Mouse (Mus musculus) stomach, postnatal 0 days (tissue): ENCODE data around the gene Rps12.

Experiments
- CTCF ChIP-seq: IDR thresholded peaks from 2 replicates; pipeline ENCODE4 v1.5.1; 2016; ENCODE audit warnings: antibody characterized with exemption, low read depth, mild to moderate bottlenecking, moderate library complexity
- EP300 ChIP-seq: optimal IDR thresholded peaks from 2 replicates; pipeline ENCODE3; 2016; ENCODE audit warnings: antibody characterized with exemption

DNA sequence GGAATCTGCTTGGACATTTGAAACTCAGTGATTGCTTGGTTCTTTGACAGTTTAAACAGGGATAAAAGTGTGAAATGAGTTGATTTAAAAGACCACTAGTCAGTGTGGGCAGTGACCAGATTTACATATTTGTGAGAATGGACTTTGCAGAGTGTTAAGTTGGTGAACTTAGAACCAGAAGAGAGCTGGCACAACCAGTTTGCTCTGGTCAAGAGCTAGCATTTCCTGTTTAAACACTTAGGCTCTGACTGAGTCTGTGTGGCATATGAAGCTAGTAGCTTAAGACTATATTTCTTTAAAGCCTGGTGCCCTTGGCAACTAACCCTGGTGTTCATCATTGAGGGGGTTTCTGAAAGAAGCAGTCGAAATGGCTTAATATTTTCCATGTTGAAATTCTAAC, 11.1 kb upstream of the Rps12 start:
- TF ChIP-seq CTCF (no peak), EP300 (no peak)
